Mouse (Mus musculus) heart, embryonic 13.5 days (tissue): ENCODE data around the gene Foxp1. TPM values are rescaled to one million over a fixed set of nuclear protein-coding genes. Genes with fewer than 3 reads are reported as not detected.

Experiments used
- ATAC-seq: fragments of 200-750 bp; cut with Nextera tagmentation; 2 replicates; pipeline ENCODE4 v1.8.0; 2017; ENCODE audit warnings: moderate TSS enrichment; ENCODE audit not compliant: insufficient number of reproducible peaks, low FRiP score, low TSS enrichment; ENCODE audit errors: extremely low read depth
- H3K27ac ChIP-seq: fragments of 300-500 bp; sonication (generic); replicated peaks from 2 replicates; pipeline ENCODE4 v1.5.1; 2015; ENCODE audit warnings: moderate library complexity, mild to moderate bottlenecking, inconsistent platforms
- H3K27me3 ChIP-seq: fragments of 300-500 bp; sonication (generic); replicated peaks from 2 replicates; pipeline ENCODE4 v1.6.1; 2015; ENCODE audit warnings: mild to moderate bottlenecking, inconsistent platforms
- H3K36me3 ChIP-seq: fragments of 300-500 bp; sonication (generic); 2 replicates; pipeline ENCODE4 v1.6.1; 2015; ENCODE audit warnings: mild to moderate bottlenecking, inconsistent platforms
- H3K4me1 ChIP-seq: fragments of 300-500 bp; sonication (generic); 2 replicates; pipeline ENCODE4 v1.6.1; 2015; ENCODE audit warnings: inconsistent platforms
- H3K4me2 ChIP-seq: fragments of 300-500 bp; sonication (generic); 2 replicates; pipeline ENCODE4 v1.6.1; 2015; ENCODE audit warnings: inconsistent platforms, mild to moderate bottlenecking, moderate library complexity
- H3K4me3 ChIP-seq: fragments of 300-500 bp; sonication (generic); 2 replicates; pipeline ENCODE4 v1.5.1; 2015; ENCODE audit warnings: moderate library complexity, mild to moderate bottlenecking, inconsistent platforms
- H3K9ac ChIP-seq: fragments of 300-500 bp; sonication (generic); 2 replicates; pipeline ENCODE4 v1.6.1; 2015; ENCODE audit warnings: inconsistent platforms, mild to moderate bottlenecking, moderate library complexity
- H3K9me3 ChIP-seq: fragments of 300-500 bp; sonication (generic); 2 replicates; pipeline ENCODE4 v1.6.1; 2016; ENCODE audit warnings: inconsistent platforms
- WGBS: fragments of 180-500 bp; shearing (Covaris S2); methylation state at CpG from one replicate; pipeline ENCODE4 v1.1.7; 2015; ENCODE audit warnings: mixed read lengths; 5-methylcytosine and 5-hydroxymethylcytosine counted together
- polyA plus RNA-seq: library from polyadenylated mRNA; unstranded; fragments of >200 nt; fragmentation: Nextera tagmentation; extraction: Ambion mirVana; gene quantifications from 2 replicates; pipeline ENCODE4 v1.2.1, GENCODE M21; 2015

Foxp1 gene
- polyA plus RNA-seq, 1 experiment from 2014 or later, result 71.7 TPM

GRCm38 (mm10) chr6:99107674-99108073 is 414.8 kb downstream of the Foxp1 start:
- ATAC-seq, result no peak
- Histone ChIP-seq H3K4me2 (no peak overlapping the region), H3K27me3 (no peaks in the 10 kb centered on the region), H3K9me3 (no peaks in the 10 kb centered on the region), H3K4me3 (no peak overlapping the region), H3K36me3 (no peaks in the 10 kb centered on the region), H3K9ac (no peak overlapping the region), H3K27ac (no peak overlapping the region), H3K4me1 (peaks cover 43% of the 10 kb centered on the region)
- 54% methylated on average over 6 of the region's 6 CpGs for WGBS

- ATAC-seq, result no peak
- no peaks in the 10 kb centered on the region for H3K36me3 ChIP-seq
- peak overlapping the region; percentile 34 for H3K27ac ChIP-seq
- WGBS, result 21% methylated on average over 6 of the region's 6 CpGs
- H3K9ac ChIP-seq, result no peak overlapping the region
- H3K27me3 ChIP-seq, result no peaks in the 10 kb centered on the region
- no peak overlapping the region for H3K4me3 ChIP-seq
- H3K9me3 ChIP-seq, result no peaks in the 10 kb centered on the region
- H3K4me1 ChIP-seq, result peaks cover 42% of the 10 kb centered on the region
- no peak overlapping the region for H3K4me2 ChIP-seq
Measured at GRCm38 (mm10) chr6:99107081-99107482, 415.4 kb downstream of the Foxp1 start.

- Histone ChIP-seq H3K9me3 (no peaks in the 10 kb centered on the region), H3K36me3 (no peaks in the 10 kb centered on the region), H3K4me1 (peaks cover 51% of the 10 kb centered on the region), H3K27ac (peak overlapping the region; percentile 3; the same call in 1 of the 2 replicates), H3K27me3 (no peaks in the 10 kb centered on the region), H3K9ac (no peak overlapping the region), H3K4me2 (no peak overlapping the region), H3K4me3 (no peak overlapping the region)
- no peak for ATAC-seq
- 47% methylated on average over 4 of the region's 4 CpGs for WGBS
Measured at GRCm38 (mm10) chr6:99105979-99106378, 416.5 kb downstream of the Foxp1 start.

- Histone ChIP-seq H3K27me3 (no peaks in the 10 kb centered on the region), H3K4me1 (peaks cover 65% of the 10 kb centered on the region), H3K9me3 (no peaks in the 10 kb centered on the region), H3K9ac (no peak overlapping the region), H3K27ac (no peak overlapping the region), H3K36me3 (no peaks in the 10 kb centered on the region), H3K4me2 (no peak overlapping the region), H3K4me3 (no peak overlapping the region)
- ATAC-seq, result no peak
- WGBS, result 78% methylated on average over 7 of the region's 7 CpGs
Measured at GRCm38 (mm10) chr6:99104446-99104845, 418.1 kb downstream of the Foxp1 start.

- Histone ChIP-seq H3K4me2 (no peak overlapping the region), H3K4me3 (no peak overlapping the region), H3K36me3 (no peaks in the 10 kb centered on the region), H3K9ac (no peak overlapping the region), H3K4me1 (peaks cover 65% of the 10 kb centered on the region), H3K9me3 (no peaks in the 10 kb centered on the region), H3K27ac (no peak overlapping the region), H3K27me3 (no peaks in the 10 kb centered on the region)
- 73% methylated on average over 3 of the region's 3 CpGs for WGBS
- no peak for ATAC-seq
Measured at GRCm38 (mm10) chr6:99103911-99104310, 418.6 kb downstream of the Foxp1 start.

- H3K9ac ChIP-seq, result peak overlapping the region; percentile 75
- peaks cover 65% of the 10 kb centered on the region for H3K4me1 ChIP-seq
- peak; percentile 25; the same call in 1 of the 2 replicates for ATAC-seq
- H3K27me3 ChIP-seq, result no peaks in the 10 kb centered on the region
- H3K4me3 ChIP-seq, result peak overlapping the region; percentile 29
- H3K4me2 ChIP-seq, result peak overlapping the region; percentile 61
- peak overlapping the region; percentile 92 for H3K27ac ChIP-seq
- no peaks in the 10 kb centered on the region for H3K9me3 ChIP-seq
- 11% methylated on average over 6 of the region's 6 CpGs for WGBS
- H3K36me3 ChIP-seq, result no peaks in the 10 kb centered on the region
Measured at GRCm38 (mm10) chr6:99101489-99101908, 421.0 kb downstream of the Foxp1 start.

- H3K4me3 ChIP-seq, result no peak overlapping the region
- H3K9ac ChIP-seq, result no peak overlapping the region
- H3K27ac ChIP-seq, result peak overlapping the region; percentile 92
- no peak for ATAC-seq
- no peak overlapping the region for H3K4me2 ChIP-seq
- no peaks in the 10 kb centered on the region for H3K27me3 ChIP-seq
- 40% methylated on average over 5 of the region's 5 CpGs for WGBS
- H3K4me1 ChIP-seq, result peaks cover 61% of the 10 kb centered on the region
- H3K36me3 ChIP-seq, result no peaks in the 10 kb centered on the region
- no peaks in the 10 kb centered on the region for H3K9me3 ChIP-seq
Measured at GRCm38 (mm10) chr6:99100331-99100730, 422.2 kb downstream of the Foxp1 start.

- Histone ChIP-seq H3K9me3 (no peaks in the 10 kb centered on the region), H3K4me3 (no peak overlapping the region), H3K4me1 (peaks cover 59% of the 10 kb centered on the region), H3K4me2 (no peak overlapping the region), H3K9ac (no peak overlapping the region), H3K27ac (no peak overlapping the region; the same call in 1 of the 2 replicates), H3K27me3 (no peaks in the 10 kb centered on the region), H3K36me3 (no peaks in the 10 kb centered on the region)
- ATAC-seq, result no peak
- 55% methylated on average over 4 of the region's 4 CpGs for WGBS
Measured at GRCm38 (mm10) chr6:99099781-99100180, 422.7 kb downstream of the Foxp1 start.

GRCm38 (mm10) chr6:99097191-99097590 is 425.3 kb downstream of the Foxp1 start:
- Histone ChIP-seq H3K36me3 (no peaks in the 10 kb centered on the region), H3K27me3 (no peaks in the 10 kb centered on the region), H3K4me1 (peaks cover 76% of the 10 kb centered on the region), H3K4me3 (no peak overlapping the region), H3K4me2 (peak overlapping the region; percentile 70), H3K27ac (peak overlapping the region; percentile 97), H3K9ac (peak overlapping the region; percentile 85), H3K9me3 (no peaks in the 10 kb centered on the region)
- no peak for ATAC-seq
- 43% methylated on average over 7 of the region's 7 CpGs for WGBS

GRCm38 (mm10) chr6:99096776-99097166 is 425.8 kb downstream of the Foxp1 start:
- H3K4me1 ChIP-seq, result peaks cover 78% of the 10 kb centered on the region
- ATAC-seq, result no peak
- no peaks in the 10 kb centered on the region for H3K36me3 ChIP-seq
- WGBS, result 19% methylated on average over 7 of the region's 7 CpGs
- H3K4me3 ChIP-seq, result peak overlapping the region; percentile 52; the same call in 1 of the 2 replicates
- peak overlapping the region; percentile 85 for H3K9ac ChIP-seq
- H3K4me2 ChIP-seq, result peak overlapping the region; percentile 70
- peak overlapping the region; percentile 97 for H3K27ac ChIP-seq
- H3K9me3 ChIP-seq, result no peaks in the 10 kb centered on the region
- H3K27me3 ChIP-seq, result no peaks in the 10 kb centered on the region

GRCm38 (mm10) chr6:99096105-99096775 is 426.3 kb downstream of the Foxp1 start:
- no peaks in the 10 kb centered on the region for H3K9me3 ChIP-seq
- 8% methylated on average over 12 of the region's 12 CpGs for WGBS
- H3K27ac ChIP-seq, result peak overlapping the region; percentile 97
- peak overlapping the region; percentile 85 for H3K9ac ChIP-seq
- no peaks in the 10 kb centered on the region for H3K36me3 ChIP-seq
- H3K4me3 ChIP-seq, result peak overlapping the region; percentile 52
- H3K27me3 ChIP-seq, result no peaks in the 10 kb centered on the region
- ATAC-seq, result no peak
- H3K4me1 ChIP-seq, result peaks cover 78% of the 10 kb centered on the region
- peak overlapping the region; percentile 70 for H3K4me2 ChIP-seq
